9 mouse cellular contexts compared by ENCODE assay signal in genomic region chr10:64083813-64084212, GRCm38 (mm10). TPM values are rescaled to one million over a fixed set of nuclear protein-coding genes. Genes with fewer than 3 reads are reported as not detected.
DNase-seq lines count a peak whose midpoint lies in the region; ATAC-seq and TF ChIP-seq lines count a peak whose summit lies in the region.
"Had no signal": no experiment of that assay in that cellular context is flagged by ENCODE, and none has a peak within 500 bp of the region (broad histone marks: within the 10 kb centered on the region; RNA-seq: fewer than 3 reads in every experiment).

No protein-coding gene starts in this region.

- peak overlapping the region; percentile 49; the same call in 1 of the 2 replicates for H3K27ac ChIP-seq in layer of hippocampus, adult 2 months
- H3K27ac ChIP-seq in embryonic facial prominence, embryonic 13.5 days = no peak overlapping the region
- no peak overlapping the region; the same call in 1 of the 2 replicates for H3K27ac ChIP-seq in midbrain, postnatal 0 days (ENCODE audit: low read depth, low read length)

- no peak overlapping the region for H3K9ac ChIP-seq in embryonic facial prominence, embryonic 13.5 days
- peak overlapping the region; percentile 48; the same call in 1 of the 2 replicates for H3K9ac ChIP-seq in midbrain, postnatal 0 days (replicated peaks; ENCODE audit: low read length, poor library complexity, severe bottlenecking)

- ATAC-seq in embryonic facial prominence, embryonic 13.5 days (ENCODE audit: insufficient number of reproducible peaks, insufficient read depth, low FRiP score, low TSS enrichment, low read depth) = no peak
- ATAC-seq in midbrain, postnatal 0 days (ENCODE audit: low FRiP score) = no peak
- ATAC-seq in megakaryocyte, adult 5-6 weeks (ENCODE audit: poor library complexity, severe bottlenecking) = no peak

- H3K9me3 ChIP-seq in embryonic facial prominence, embryonic 13.5 days = no peaks in the 10 kb centered on the region
- H3K9me3 ChIP-seq in midbrain, postnatal 0 days (ENCODE audit: low read length) = no peaks in the 10 kb centered on the region

- peak overlapping the region; percentile 37 for H3K4me2 ChIP-seq in embryonic facial prominence, embryonic 13.5 days
- peak overlapping the region; percentile 71 for H3K4me2 ChIP-seq in midbrain, postnatal 0 days (ENCODE audit: low read depth, low read length, poor library complexity, severe bottlenecking)

- WGBS in embryonic facial prominence, embryonic 13.5 days = 24% methylated on average over 11 of the region's 11 CpGs
- WGBS in midbrain, postnatal 0 days = 47% methylated on average over 11 of the region's 11 CpGs

- H3K27me3 ChIP-seq in embryonic facial prominence, embryonic 13.5 days = peaks cover 34% of the 10 kb centered on the region
- H3K27me3 ChIP-seq in midbrain, postnatal 0 days (ENCODE audit: insufficient read depth, low read length) = peaks cover 3% of the 10 kb centered on the region; the same call in 1 of the 2 replicates

- no peak for TF ChIP-seq CTCF in layer of hippocampus, adult 2 months (conservative IDR thresholded peaks at IDR 0.05)
- TF ChIP-seq CTCF in midbrain, postnatal 0 days (IDR thresholded peaks at IDR 0.05) = no peak

- H3K4me1 ChIP-seq in embryonic facial prominence, embryonic 13.5 days = peaks cover 29% of the 10 kb centered on the region
- no peaks in the 10 kb centered on the region for H3K4me1 ChIP-seq in midbrain, postnatal 0 days (ENCODE audit: insufficient read depth, low read length)

- H3K36me3 ChIP-seq in embryonic facial prominence, embryonic 13.5 days = no peaks in the 10 kb centered on the region
- H3K36me3 ChIP-seq in midbrain, postnatal 0 days (ENCODE audit: insufficient read depth, low read length) = no peaks in the 10 kb centered on the region

- peak overlapping the region; percentile 45 for H3K4me3 ChIP-seq in layer of hippocampus, adult 2 months
- no peak overlapping the region for H3K4me3 ChIP-seq in embryonic facial prominence, embryonic 13.5 days
- peak overlapping the region; percentile 29 for H3K4me3 ChIP-seq in midbrain, postnatal 0 days (ENCODE audit: low read depth, low read length)

- no peak for DNase-seq in layer of hippocampus, adult 2 months (ENCODE audit: low spot score in 2 of 2)
- no peak for DNase-seq in layer of hippocampus, adult 9-11 months
- peak; percentile 54 to 55 for DNase-seq in cerebellum, adult 18-20 months
- DNase-seq in midbrain, postnatal 0 days (ENCODE audit: low spot score) = peak; percentile 44
- DNase-seq in lung, postnatal 25 days (ENCODE audit: low spot score) = no peak
- no peak for DNase-seq in kidney, postnatal 14 days

RNA-seq across cellular contexts. Expression of gene Lrrtm3, which starts 6.3 kb away (rescaled TPM):
- 10 to 100 TPM; 18.2 to 21.1 TPM for total RNA-seq in layer of hippocampus, adult 2 months (2021)
- polyA plus RNA-seq in embryonic facial prominence, embryonic 13.5 days (2015; fragmentation: Nextera tagmentation; extraction: Ambion mirVana) = 9.9 and 13.1 TPM in 2 replicates
- total RNA-seq in midbrain, postnatal 0 days (2014; rRNA removed) = 45.2 and 50.9 TPM in 2 replicates
- polyA plus RNA-seq in midbrain, postnatal 0 days (2015; fragmentation: Nextera tagmentation; extraction: Ambion mirVana) = 41.0 and 44.3 TPM in 2 replicates
- total RNA-seq in megakaryocyte, adult 5-6 weeks (2015) = not detected in 2 replicates
- not detected in 2 replicates for total RNA-seq in megakaryocyte, adult 5-6 weeks (2017)
- total RNA-seq: neutrophil, adult 5-6 weeks had no signal

Comparison
In these comparisons a context has a peak if more than half of its experiments do, and no peak if none do; other contexts are left out.
1. DNase-seq: peak in cerebellum, adult 18-20 months (2 of 2) and midbrain, postnatal 0 days (single experiment); none in layer of hippocampus, adult 2 months (0 of 2), layer of hippocampus, adult 9-11 months (single experiment), lung, postnatal 25 days (single experiment) and kidney, postnatal 14 days (single experiment).
2. RNA of gene Lrrtm3, which starts 6.3 kb away (total RNA-seq): 45.2 to 50.9 TPM in midbrain, postnatal 0 days and 18.2 to 21.1 TPM in layer of hippocampus, adult 2 months; not detected in megakaryocyte, adult 5-6 weeks; every median in the first group is over 10 times any median in the second.